Mouse (Mus musculus): ENCODE measurements around the gene Macrod2. TPM values are rescaled to one million over a fixed set of nuclear protein-coding genes. Genes with fewer than 3 reads are reported as not detected.
A peak's percentile ranks its signal among the peaks of the same experiment; 100 is the strongest.

Gene Macrod2
- polyA plus RNA-seq, 1 experiment from 2014 or later, result 28.7 TPM

DNA sequence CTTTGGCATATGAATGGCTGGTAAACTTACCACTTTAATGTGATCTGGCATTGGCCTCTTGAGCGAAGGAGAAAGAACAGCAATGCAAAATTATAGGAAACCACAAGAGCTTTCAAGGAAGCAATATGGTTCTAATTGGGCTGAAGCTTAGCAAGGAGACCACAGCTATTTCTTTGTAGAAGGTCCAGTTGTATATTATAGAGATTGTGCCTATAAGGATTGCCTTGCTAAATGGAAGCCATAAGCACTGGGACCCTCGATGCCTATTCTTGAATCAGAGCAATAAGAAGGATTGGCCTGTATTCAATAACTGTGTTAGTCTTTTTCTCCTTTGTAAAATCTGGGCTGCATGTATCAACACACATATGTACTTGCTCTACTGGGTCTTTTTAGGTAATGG is 1754.2 kb downstream of the Macrod2 start:
- H3K27me3 ChIP-seq (ENCODE audit: insufficient read depth, low read length), result no peaks in the 10 kb centered on the region
- ATAC-seq (ENCODE audit: low FRiP score, low TSS enrichment), result no peak
- H3K4me2 ChIP-seq (replicated peaks; ENCODE audit: low read depth, low read length), result no peak overlapping the region
- H3K36me3 ChIP-seq (ENCODE audit: insufficient read depth, low read length), result no peaks in the 10 kb centered on the region
- no peak overlapping the region for H3K27ac ChIP-seq (ENCODE audit: low read length)
- no peak overlapping the region for H3K4me3 ChIP-seq (ENCODE audit: low read length)
- H3K9ac ChIP-seq (replicated peaks; ENCODE audit: low read length), result no peak overlapping the region
- H3K4me1 ChIP-seq (ENCODE audit: insufficient read depth, low read length), result no peaks in the 10 kb centered on the region
- WGBS, result 94% methylated on average over 2 of the region's 2 CpGs
- no peaks in the 10 kb centered on the region for H3K9me3 ChIP-seq (ENCODE audit: low read length)

DNA sequence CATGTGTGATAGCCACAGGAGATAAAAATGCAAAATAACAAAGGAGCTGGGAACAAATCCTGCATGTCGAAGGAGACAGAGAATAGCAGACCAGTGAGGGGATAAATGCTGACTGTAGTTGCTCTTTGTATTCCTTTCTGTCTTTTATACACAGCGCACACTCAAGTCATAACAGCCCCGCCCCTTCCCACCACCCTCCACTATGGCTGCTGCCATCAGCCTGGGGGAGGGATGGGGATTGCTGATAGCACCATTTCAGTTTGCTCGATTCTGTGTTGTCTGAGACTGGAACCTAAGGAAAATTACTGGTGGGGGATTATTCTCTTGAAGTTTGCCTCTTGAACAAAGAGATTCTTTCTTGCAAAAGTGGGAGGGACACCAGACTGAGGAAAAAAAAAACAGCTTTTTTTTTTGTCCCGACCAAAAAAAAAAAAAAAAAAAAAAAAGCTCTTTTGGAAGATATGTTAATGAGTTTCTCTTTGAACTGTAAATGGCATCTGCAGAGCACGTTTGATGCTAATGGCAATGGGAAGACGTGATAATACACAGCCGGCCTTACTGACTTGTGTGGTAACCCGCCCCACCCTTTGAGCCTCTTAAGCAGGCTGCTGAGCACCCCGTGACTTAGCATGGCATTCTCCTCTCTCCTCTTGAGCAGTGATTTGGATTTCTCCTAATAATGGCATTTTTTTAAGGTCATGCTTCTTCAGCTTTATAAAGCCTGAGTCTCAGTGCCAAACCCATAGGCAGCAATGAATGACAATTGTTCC is 1768.6 kb downstream of the Macrod2 start:
- Histone ChIP-seq H3K4me2 (replicated peaks; ENCODE audit: low read depth, low read length) (no peak overlapping the region), H3K4me1 (ENCODE audit: insufficient read depth, low read length) (0 out of 2 replicates have a peak, but pooled peaks cover 3% of the 10 kb centered on the region), H3K4me3 (ENCODE audit: low read length) (no peak overlapping the region), H3K9me3 (ENCODE audit: low read length) (no peaks in the 10 kb centered on the region), H3K27me3 (ENCODE audit: insufficient read depth, low read length) (peaks cover 7% of the 10 kb centered on the region), H3K27ac (ENCODE audit: low read length) (no peak overlapping the region), H3K36me3 (ENCODE audit: insufficient read depth, low read length) (no peaks in the 10 kb centered on the region), H3K9ac (replicated peaks; ENCODE audit: low read length) (no peak overlapping the region)
- ATAC-seq (ENCODE audit: low FRiP score, low TSS enrichment), result no peak
- WGBS, result 49% methylated on average over 9 of the region's 10 CpGs

DNA sequence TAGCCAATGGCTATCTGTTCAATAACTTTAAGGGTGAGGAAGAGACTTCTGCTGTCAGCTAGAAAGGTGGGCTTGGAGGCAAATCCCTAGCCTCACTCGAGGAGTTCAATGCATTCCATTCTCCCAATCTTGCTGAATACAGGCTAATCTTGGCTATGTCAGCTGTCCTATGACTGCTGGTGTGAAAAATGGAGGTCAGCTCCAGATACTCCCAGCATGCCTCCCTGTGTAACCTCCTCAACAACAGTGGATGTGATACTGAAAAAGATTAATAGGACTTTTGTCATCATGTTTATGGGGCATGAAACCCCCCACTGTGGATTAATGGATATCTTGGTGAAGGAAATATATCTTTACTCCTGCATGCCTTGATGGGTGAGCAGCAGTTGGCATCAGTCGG is 1774.5 kb downstream of the Macrod2 start:
- WGBS, result 18% methylated on average over 2 of the region's 2 CpGs
- Histone ChIP-seq H3K9ac (replicated peaks; ENCODE audit: low read length) (no peak overlapping the region), H3K4me3 (ENCODE audit: low read length) (no peak overlapping the region), H3K27me3 (ENCODE audit: insufficient read depth, low read length) (peaks cover 2% of the 10 kb centered on the region), H3K36me3 (ENCODE audit: insufficient read depth, low read length) (no peaks in the 10 kb centered on the region), H3K9me3 (ENCODE audit: low read length) (no peaks in the 10 kb centered on the region), H3K4me2 (replicated peaks; ENCODE audit: low read depth, low read length) (no peak overlapping the region), H3K27ac (ENCODE audit: low read length) (no peak overlapping the region), H3K4me1 (ENCODE audit: insufficient read depth, low read length) (no peaks in the 10 kb centered on the region)
- peak; percentile 84 for ATAC-seq (ENCODE audit: low FRiP score, low TSS enrichment)

DNA sequence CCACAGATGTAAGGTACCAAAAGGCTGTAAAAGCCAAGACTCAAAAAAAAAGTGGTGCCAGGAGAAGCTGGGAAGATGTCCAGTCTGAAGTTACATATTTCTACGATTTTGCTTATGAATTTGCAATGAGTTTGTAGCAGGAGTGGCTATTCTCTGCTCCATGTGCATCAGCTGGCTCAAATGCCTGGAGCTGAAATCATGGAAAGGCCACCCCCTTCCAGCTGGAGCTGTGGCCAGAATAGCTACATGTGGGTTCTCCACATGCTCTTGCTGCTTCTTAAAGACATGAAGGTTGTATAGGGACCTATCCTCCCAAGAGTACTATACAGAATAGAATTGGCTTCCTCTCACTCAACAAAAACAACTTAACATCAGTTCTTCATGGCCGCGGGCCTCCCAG is 1777.6 kb downstream of the Macrod2 start:
- Histone ChIP-seq H3K27ac (ENCODE audit: low read length) (no peak overlapping the region), H3K4me1 (ENCODE audit: insufficient read depth, low read length) (no peaks in the 10 kb centered on the region), H3K27me3 (ENCODE audit: insufficient read depth, low read length) (no peaks in the 10 kb centered on the region), H3K4me2 (replicated peaks; ENCODE audit: low read depth, low read length) (no peak overlapping the region), H3K36me3 (ENCODE audit: insufficient read depth, low read length) (no peaks in the 10 kb centered on the region), H3K4me3 (ENCODE audit: low read length) (no peak overlapping the region), H3K9me3 (ENCODE audit: low read length) (no peaks in the 10 kb centered on the region), H3K9ac (replicated peaks; ENCODE audit: low read length) (no peak overlapping the region)
- no peak for ATAC-seq (ENCODE audit: low FRiP score, low TSS enrichment)
- WGBS, result 94% methylated on average over 3 of the region's 3 CpGs

DNA sequence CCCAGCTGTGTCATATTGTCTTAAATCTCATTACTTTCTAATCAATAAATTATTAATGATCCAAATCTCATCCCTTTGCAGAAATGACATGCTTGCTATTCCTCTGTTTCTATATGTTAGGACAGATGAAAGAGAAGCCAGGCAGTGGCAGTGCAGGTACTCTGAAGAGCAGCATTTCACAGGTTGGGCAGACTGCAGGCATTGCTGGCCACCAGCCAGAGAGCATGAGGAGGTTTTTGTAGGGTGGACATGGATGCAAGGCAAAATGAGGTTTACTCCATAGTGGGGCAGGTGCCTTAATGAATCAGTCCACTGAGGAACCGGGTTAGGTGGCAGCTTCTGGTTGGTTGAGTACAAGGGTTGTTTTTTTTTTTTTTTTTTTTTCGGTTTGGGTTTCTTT is 1778.9 kb downstream of the Macrod2 start:
- H3K27ac ChIP-seq (ENCODE audit: low read length), result no peak overlapping the region
- H3K36me3 ChIP-seq (ENCODE audit: insufficient read depth, low read length), result no peaks in the 10 kb centered on the region
- no peak overlapping the region for H3K9ac ChIP-seq (replicated peaks; ENCODE audit: low read length)
- H3K27me3 ChIP-seq (ENCODE audit: insufficient read depth, low read length), result no peaks in the 10 kb centered on the region
- no peak overlapping the region for H3K4me3 ChIP-seq (ENCODE audit: low read length)
- H3K4me1 ChIP-seq (ENCODE audit: insufficient read depth, low read length), result no peaks in the 10 kb centered on the region
- ATAC-seq (ENCODE audit: low FRiP score, low TSS enrichment), result no peak
- 69% methylated on average over 2 of the region's 2 CpGs for WGBS
- no peaks in the 10 kb centered on the region for H3K9me3 ChIP-seq (ENCODE audit: low read length)
- no peak overlapping the region for H3K4me2 ChIP-seq (replicated peaks; ENCODE audit: low read depth, low read length)

DNA sequence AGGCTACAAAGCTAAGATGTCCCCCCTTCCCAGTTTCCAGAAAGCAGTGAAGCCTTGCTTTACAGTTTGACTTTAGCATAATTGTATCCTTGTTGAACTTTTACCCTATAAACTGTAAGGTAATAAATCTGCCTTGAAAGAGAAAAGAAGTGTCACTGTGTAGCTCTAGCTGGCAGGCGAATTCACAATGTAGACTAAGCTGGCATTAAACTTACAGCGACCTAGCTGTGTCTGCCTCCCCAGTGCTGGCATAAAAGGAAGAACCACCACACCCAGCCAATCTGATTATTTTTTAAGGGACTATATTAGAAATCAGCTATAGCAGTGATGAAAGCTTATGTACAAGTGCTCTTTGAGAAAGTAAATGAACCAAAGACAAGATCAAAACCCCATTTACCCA is 1791.8 kb downstream of the Macrod2 start:
- Histone ChIP-seq H3K4me3 (ENCODE audit: low read length) (no peak overlapping the region), H3K27me3 (ENCODE audit: insufficient read depth, low read length) (no peaks in the 10 kb centered on the region), H3K27ac (ENCODE audit: low read length) (0 out of 2 replicates have a peak overlapping the region, but pooled peaks have one; percentile 24), H3K9ac (replicated peaks; ENCODE audit: low read length) (no peak overlapping the region), H3K4me2 (replicated peaks; ENCODE audit: low read depth, low read length) (no peak overlapping the region), H3K9me3 (ENCODE audit: low read length) (no peaks in the 10 kb centered on the region), H3K4me1 (ENCODE audit: insufficient read depth, low read length) (peaks cover 12% of the 10 kb centered on the region), H3K36me3 (ENCODE audit: insufficient read depth, low read length) (no peaks in the 10 kb centered on the region)
- peak; percentile 54; the same call in 1 of the 2 replicates for ATAC-seq (ENCODE audit: low FRiP score, low TSS enrichment)
- 33% methylated on average over 2 of the region's 2 CpGs for WGBS

DNA sequence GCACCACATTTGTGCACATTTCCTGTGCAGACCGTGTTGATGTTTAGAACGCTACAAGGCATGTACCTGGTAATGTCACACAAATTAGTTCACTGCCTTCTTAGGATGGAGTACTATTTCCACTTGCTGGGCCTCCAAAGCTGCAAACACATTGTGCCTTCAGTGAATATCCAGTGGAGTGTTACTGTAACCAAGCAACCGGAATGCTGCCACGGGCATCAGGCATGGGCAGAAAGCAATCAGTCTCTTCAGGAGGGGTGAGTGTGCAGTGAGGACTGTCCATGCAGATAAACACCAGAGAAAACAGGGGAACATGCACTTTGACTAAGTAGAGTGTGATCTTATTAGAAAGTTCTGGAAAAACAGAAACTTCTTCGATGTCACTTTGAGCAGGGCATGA is 1792.3 kb downstream of the Macrod2 start:
- H3K4me2 ChIP-seq (replicated peaks; ENCODE audit: low read depth, low read length), result no peak overlapping the region
- no peak overlapping the region for H3K9ac ChIP-seq (replicated peaks; ENCODE audit: low read length)
- no peaks in the 10 kb centered on the region for H3K27me3 ChIP-seq (ENCODE audit: insufficient read depth, low read length)
- no peaks in the 10 kb centered on the region for H3K9me3 ChIP-seq (ENCODE audit: low read length)
- H3K36me3 ChIP-seq (ENCODE audit: insufficient read depth, low read length), result no peaks in the 10 kb centered on the region
- H3K4me1 ChIP-seq (ENCODE audit: insufficient read depth, low read length), result peaks cover 12% of the 10 kb centered on the region
- peak; percentile 99 for ATAC-seq (ENCODE audit: low FRiP score, low TSS enrichment)
- WGBS, result 42% methylated on average over 5 of the region's 5 CpGs
- H3K27ac ChIP-seq (ENCODE audit: low read length), result no peak overlapping the region
- H3K4me3 ChIP-seq (ENCODE audit: low read length), result no peak overlapping the region

DNA sequence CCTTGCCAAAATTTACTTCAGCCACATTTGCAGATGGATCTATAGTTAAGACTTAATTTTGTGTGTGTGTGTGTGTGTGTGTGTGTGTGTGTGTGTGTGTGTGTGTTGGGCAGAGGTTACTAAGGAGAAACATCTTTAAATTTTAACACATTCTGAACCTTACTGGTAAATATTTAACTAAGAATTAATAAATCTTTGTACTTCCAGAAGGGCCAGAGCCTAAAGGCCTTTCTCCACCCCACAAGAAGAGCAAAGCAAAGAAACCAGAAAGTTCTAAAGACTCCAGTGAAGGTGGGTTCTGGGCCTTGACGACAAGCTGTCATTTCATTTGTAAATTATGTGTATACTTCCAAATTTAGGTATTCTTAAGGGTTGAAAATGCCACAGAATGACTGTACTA is 1822.3 kb downstream of the Macrod2 start:
- no peak for ATAC-seq (ENCODE audit: low FRiP score, low TSS enrichment)
- no peak overlapping the region for H3K4me2 ChIP-seq (replicated peaks; ENCODE audit: low read depth, low read length)
- no peak overlapping the region for H3K27ac ChIP-seq (ENCODE audit: low read length)
- WGBS, result 76% methylated on average over 1 of the region's 1 CpGs
- no peak overlapping the region for H3K4me3 ChIP-seq (ENCODE audit: low read length)
- H3K9ac ChIP-seq (replicated peaks; ENCODE audit: low read length), result no peak overlapping the region
- H3K36me3 ChIP-seq (ENCODE audit: insufficient read depth, low read length), result no peaks in the 10 kb centered on the region
- H3K27me3 ChIP-seq (ENCODE audit: insufficient read depth, low read length), result no peaks in the 10 kb centered on the region
- H3K9me3 ChIP-seq (ENCODE audit: low read length), result no peaks in the 10 kb centered on the region
- no peaks in the 10 kb centered on the region for H3K4me1 ChIP-seq (ENCODE audit: insufficient read depth, low read length)

DNA sequence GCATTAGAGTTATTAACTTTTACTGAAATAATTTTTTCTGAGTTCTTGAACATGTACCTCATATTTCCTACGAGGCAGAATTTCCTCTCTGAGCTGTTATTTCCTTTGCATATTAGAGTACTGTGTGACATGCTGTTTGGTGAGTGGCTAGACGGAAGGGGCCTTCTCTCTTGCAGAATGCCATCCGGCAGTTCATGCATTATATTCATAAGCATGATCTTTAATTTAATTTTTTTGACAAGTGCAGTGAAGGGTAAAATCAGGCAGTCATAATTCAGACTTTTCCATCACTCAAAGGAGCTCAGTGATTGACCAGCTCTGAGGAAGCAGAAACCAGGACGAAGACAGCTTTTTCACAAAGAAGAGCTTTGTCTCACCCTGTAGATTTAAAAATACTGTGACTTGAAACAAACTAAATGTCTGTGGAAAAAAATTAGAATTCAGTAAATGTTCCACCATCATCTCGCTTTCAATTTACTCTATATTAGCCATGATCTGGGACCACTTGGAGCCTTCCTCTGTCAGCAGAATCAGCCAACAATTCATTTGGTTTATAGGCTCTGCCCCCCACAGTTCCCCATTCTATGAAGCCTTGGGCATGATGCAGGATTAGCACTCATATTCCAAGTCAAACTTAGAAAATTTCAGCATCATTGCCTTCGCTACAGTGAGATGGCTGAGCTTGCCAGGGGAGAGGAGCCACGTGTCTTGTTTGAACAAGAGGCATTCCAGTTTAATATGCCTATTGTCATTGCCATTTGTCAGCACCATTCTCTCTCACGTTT is 1827.2 kb downstream of the Macrod2 start:
- no peak overlapping the region for H3K4me2 ChIP-seq (replicated peaks; ENCODE audit: low read depth, low read length)
- H3K4me1 ChIP-seq (ENCODE audit: insufficient read depth, low read length), result 0 out of 2 replicates have a peak, but pooled peaks cover 2% of the 10 kb centered on the region
- H3K36me3 ChIP-seq (ENCODE audit: insufficient read depth, low read length), result no peaks in the 10 kb centered on the region
- WGBS, result 64% methylated on average over 8 of the region's 8 CpGs
- H3K9me3 ChIP-seq (ENCODE audit: low read length), result no peaks in the 10 kb centered on the region
- H3K4me3 ChIP-seq (ENCODE audit: low read length), result no peak overlapping the region
- H3K9ac ChIP-seq (replicated peaks; ENCODE audit: low read length), result no peak overlapping the region
- H3K27ac ChIP-seq (ENCODE audit: low read length), result no peak overlapping the region
- H3K27me3 ChIP-seq (ENCODE audit: insufficient read depth, low read length), result no peaks in the 10 kb centered on the region
- ATAC-seq (ENCODE audit: low FRiP score, low TSS enrichment), result no peak

DNA sequence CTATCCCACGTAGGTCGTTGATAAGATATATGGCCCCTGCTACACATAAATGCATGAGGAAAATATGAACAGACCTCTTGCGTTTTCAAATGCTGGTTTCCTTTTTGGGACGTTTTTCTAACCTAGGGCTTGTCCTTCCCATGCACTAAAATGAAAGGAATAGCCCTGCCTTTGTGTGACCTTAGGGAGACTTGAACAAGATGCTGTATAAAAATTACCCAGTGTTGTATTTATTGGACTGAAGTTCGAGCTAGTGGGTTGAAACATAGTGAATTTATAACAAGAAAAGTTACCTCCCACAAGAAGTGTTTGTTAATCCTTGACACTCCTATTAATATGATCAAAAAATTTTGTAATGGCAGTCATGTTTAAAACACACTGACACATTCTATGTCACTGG is 1827.8 kb downstream of the Macrod2 start:
- Histone ChIP-seq H3K9me3 (ENCODE audit: low read length) (no peaks in the 10 kb centered on the region), H3K4me2 (replicated peaks; ENCODE audit: low read depth, low read length) (no peak overlapping the region), H3K4me1 (ENCODE audit: insufficient read depth, low read length) (0 out of 2 replicates have a peak, but pooled peaks cover 2% of the 10 kb centered on the region), H3K27ac (ENCODE audit: low read length) (no peak overlapping the region), H3K9ac (replicated peaks; ENCODE audit: low read length) (no peak overlapping the region), H3K27me3 (ENCODE audit: insufficient read depth, low read length) (no peaks in the 10 kb centered on the region), H3K36me3 (ENCODE audit: insufficient read depth, low read length) (no peaks in the 10 kb centered on the region), H3K4me3 (ENCODE audit: low read length) (no peak overlapping the region)
- WGBS, result 36% methylated on average over 5 of the region's 5 CpGs
- ATAC-seq (ENCODE audit: low FRiP score, low TSS enrichment), result no peak

All from kidney, embryonic 16.5 days (tissue).